Mouse (Mus musculus): ENCODE results near the gene Pde9a.

Pde9a gene

DNA sequence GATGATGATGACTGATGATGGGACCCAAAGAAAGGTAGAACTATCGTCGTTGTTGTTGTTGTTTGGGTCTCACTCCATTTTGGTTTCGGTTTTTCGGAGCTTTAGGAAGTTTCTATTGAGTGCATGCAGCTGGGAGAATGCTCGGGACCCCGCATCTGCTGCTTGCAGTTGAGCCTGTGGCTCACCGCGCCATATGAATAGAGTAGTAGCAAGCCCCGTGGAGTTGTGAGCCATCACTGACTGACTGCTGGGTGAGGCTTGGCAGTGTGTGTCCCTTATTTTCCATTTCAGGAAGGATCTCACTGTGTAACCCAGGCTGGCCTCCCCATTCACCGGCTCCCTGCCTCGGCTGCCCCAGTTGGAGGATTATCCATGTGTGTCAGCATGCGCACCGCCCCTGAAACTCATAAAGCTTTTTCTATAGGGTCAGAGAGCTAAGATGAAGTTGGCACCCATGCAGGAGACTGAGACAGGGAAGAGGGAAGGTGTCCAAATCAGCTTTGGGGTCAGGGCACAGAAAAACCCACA is 47.5 kb downstream of the Pde9a start:
- no peak for DNase-seq (ENCODE audit: extremely low read depth, low read depth)

DNA sequence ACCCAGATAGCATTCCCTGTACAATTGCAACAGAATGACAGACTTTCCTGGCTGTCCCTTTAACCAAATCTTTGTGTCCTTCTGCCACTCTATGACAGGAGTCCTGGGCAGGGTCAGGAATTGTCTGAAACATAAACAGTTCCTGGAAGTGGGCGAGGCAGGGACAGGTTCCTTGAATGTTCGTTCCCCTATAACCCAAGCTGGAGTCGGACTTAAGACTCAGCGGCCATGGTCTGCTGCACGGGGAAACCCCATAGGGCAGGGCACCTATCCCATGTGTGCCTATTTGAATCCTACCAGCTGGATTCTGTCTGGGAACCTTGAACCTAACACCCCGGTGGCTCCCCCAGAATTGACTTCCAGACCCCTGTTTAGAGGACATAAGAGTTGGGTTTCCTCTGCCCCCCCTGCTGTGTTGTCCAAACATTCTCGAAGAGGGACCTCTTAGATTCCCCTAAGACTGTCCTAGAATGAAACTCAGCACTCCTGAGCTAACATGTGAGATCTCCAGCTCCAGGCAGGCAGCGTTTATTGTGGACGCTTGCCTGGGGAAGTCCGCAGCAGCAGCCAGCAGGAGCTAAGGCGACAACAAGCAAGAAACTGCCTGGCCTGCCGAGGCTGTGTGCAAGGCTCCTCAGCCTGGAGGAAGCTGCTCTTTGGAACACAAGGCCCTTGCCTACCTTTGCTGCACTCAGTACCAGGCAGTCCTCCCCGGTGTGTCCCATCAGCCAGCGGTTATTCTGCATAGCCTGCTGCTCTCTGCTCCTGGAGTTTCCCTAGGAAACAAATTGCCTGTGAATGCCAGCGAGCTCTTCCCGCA is 48.2 kb downstream of the Pde9a start:
- no peak for DNase-seq (ENCODE audit: extremely low read depth, low read depth)

DNA sequence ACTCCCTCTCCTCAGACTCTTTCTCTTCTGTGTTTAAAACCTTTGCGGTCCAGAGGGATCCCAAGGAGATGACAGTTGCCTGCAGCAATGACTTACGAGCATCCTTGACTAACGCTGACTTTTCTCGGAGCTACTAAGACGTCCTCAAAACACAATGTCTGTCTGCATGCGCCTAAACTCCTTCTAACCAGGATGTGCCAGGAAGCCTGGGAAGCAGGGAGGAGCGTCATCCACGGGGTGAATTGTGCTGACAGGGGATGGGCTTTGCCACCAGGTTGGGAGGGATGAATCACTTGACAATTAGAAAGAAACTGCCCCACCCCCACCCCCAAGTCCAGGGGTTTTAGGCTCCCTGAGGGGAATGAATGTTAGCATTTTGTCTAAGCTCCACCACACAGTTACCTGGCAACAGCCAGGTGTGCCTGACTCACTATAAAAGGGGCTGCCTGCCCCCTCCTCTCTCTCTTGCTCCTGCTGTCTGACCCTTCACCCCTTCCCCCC is 48.9 kb downstream of the Pde9a start:
- DNase-seq (ENCODE audit: extremely low read depth, low read depth) = no peak

DNA sequence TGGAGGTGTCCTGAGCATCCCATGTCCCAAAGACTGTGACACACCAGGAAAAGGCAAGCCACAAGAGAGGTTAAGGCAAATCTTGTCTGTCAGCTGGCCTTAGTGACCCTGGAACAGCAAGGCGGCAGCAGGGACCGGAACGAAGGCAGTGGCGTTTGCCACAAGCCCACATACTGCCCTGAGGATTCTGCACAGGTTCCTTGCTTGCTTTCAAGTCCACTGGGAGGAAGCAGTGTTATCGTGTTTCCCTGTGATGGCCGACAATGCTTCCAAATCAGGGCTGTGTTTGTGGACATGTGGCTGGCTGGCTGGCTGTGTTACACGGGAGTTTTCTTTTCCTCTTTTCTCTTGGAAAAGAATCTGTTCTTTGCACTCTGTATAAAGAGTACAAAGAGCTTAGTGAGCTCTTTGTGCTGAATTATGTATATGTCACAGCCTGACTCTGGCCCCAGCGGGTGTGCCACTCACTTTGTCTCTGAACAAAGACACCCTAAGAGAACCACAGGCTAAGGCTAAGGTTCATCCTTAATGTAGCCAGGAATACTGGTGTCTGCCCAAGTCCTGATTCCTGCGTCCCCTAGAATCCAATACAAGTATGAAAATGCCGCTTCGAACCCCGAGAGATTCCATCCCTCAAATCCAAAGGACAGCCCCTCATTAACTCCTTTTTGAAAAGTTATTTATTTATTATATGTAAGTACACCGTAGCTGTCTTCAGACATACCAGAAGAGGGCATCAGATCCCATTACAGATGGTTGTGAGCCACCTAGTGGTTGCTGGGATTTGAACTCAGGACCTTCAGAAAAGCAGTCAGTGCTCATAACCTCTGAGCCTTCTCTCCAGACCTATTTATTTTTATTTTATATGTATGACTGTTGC is 50.2 kb downstream of the Pde9a start:
- no peak for DNase-seq (ENCODE audit: extremely low read depth, low read depth)

DNA sequence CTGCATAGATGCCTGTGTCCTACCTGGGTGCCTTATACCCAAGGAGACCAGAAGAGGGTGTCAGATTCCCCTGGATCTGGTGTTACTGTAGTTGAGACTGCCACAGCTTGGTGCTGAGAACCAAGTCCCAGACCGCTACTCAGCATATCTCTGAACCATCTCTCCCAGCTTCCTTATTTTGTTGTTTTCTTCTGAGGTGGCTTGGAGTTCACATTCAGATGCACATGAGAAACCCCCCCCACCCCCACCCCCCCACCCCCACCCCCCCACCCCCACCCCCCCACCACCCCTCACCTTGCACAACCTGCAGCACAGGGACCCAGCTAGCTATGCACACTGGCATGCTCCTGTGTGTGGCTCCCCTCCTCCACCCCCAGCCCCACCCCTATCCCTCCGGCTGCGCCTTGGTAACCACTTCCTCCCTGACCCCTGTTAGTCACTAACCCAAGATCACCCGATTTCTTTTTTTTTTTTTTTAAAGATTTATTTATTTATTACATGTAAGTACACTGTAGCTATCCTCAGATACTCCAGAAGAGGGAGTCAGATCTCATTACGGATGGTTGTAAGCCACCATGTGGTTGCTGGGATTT is 50.9 kb downstream of the Pde9a start:
- DNase-seq (ENCODE audit: extremely low read depth, low read depth) = no peak

DNA sequence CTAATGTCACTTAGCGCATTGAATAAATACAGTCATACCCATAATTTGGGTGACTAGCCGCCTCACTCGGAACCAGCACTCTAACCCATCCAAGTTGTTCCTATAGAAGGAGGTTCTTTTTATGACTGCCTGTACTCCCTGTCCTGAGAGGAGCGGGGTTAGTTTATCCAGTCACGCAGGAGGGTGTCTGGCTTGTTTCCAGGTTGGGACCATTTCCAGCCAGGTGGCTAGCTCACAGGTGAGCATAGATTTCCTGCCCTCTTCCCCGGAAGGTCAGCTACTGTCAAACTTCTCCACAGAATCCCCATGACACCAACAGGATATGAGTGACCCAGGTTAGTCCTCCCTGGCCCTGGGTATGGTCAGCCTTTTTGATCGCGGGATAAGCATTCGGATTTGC is 51.5 kb downstream of the Pde9a start:
- DNase-seq (ENCODE audit: extremely low read depth, low read depth) = no peak

DNA sequence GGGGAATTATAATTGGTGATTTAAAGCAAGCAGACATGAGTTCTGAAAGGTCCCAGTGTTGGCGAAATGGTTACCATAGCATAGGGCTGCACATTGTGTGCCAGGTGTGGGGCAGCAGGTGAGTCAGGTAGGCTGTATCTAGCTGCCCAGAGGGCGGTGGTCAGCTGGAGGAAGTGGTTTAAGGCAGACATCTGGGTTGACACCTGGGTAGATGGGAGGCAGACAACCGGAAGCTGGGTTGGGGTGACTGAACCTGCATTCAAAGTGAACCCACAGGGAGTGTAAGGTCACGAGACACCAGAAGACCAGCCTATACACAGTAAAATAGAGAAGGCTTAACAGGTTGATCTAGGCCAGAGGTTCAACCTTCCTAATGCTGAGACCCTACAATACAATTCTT is 54.0 kb downstream of the Pde9a start:
- no peak for DNase-seq (ENCODE audit: extremely low read depth, low read depth)

DNA sequence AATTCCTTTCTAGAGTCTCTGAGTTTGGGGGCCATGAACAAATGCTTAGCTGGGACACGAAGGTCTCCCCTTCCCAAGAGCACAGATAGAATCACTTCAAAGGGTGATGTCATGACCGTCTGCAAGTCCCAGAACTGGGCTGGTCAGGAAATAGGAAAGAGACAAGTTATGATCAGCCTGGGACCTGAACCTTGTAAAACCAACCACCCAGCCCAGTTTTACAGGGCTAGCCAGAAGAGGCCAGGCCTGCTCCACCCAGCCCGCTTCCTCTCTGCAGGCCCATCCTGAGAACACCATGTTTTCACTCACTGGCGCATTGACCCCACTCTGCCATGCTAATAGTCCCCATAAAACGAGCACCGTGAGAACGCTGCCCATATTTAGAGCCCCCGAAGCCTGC is 56.5 kb downstream of the Pde9a start:
- DNase-seq (ENCODE audit: extremely low read depth, low read depth) = no peak

DNA sequence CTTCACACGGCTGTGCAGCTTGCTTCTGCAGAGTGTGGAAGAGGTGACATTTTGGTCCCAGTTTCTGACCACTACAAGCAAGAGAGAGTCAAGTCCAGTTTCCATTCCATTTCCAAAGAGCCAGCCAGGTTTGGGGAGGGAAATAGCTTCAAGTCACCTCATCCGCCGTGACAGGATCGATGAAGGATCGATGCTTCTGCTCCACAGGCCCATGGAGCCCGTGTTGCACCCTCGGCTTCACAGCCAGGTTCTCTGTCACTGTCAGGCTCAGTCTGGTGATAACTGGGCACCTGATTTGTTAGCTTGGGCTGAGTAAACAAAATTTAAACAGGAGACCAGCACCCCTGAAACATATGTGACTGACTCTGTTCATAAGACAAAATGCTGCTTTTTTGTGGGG is 58.2 kb downstream of the Pde9a start:
- no peak for DNase-seq (ENCODE audit: extremely low read depth, low read depth)

DNA sequence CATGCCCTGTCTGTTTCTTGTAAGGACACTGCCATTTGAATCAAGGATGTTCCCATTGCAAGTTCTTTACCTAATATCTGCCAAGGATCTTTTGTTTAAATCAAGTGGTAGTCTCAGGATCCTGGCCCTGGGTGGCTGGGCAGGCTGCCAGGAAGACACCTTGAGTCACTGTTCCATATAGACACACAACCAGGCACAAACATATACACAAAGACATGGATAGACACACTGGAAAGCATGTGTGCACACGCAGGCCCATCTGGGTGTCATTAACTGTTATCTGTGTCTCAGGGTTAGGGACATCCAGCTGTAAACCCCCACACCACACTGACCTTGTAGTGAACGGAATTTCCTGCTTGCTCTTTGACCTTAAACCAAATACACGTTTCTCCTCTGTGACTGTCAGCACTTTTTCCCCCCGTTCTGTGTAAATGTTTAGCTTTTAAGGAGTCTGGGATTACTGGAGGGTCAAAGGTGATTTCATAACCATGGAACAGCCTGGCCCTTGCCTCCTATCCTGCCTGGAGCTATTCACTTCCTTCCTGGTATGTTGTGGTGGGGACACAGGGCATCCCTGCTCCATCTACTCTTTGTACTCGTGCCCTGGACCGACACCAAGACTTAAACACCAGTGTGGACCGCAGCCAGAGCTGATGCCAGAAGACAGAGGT is 59.2 kb downstream of the Pde9a start:
- DNase-seq (ENCODE audit: extremely low read depth, low read depth) = no peak

DNA sequence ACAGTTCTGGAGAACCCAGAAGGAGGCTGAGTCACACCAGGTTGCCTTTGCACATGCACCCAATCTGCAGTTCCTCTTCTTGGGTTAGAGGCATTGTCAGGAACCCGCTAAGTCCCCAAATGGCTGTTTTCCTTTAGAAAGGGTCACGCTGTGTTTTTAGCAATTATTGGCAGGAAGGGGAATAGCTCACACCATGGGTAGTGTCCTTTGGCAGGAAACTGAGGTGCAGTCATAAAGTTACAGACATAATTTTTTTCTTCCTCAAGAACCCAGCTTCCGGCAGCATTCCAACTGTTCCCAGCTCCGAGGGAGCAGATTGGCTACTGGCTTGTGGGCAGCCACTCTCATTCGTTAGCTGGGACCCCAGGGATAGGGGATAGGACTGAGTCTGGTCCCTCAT is 61.8 kb downstream of the Pde9a start:
- DNase-seq (ENCODE audit: extremely low read depth, low read depth) = no peak

DNA sequence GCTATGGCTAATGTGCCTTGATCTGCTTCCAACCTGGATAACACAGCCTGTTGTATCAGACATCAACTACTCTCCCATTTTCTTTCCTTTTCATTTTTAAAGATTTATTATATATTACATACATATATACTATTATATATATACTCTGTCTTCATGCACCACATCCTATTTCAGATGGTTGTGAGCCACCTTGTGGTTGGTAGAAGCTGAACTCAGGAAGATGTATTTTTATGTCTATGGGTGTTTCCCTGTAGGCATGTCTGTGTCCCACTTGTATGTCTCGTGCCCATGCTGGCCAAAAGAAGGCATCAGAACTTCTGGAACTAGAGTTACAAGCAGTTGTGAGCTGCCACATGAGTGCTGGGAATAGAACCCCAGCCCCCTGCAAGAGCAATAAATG is 62.5 kb downstream of the Pde9a start:
- no peak for DNase-seq (ENCODE audit: extremely low read depth, low read depth)

DNA sequence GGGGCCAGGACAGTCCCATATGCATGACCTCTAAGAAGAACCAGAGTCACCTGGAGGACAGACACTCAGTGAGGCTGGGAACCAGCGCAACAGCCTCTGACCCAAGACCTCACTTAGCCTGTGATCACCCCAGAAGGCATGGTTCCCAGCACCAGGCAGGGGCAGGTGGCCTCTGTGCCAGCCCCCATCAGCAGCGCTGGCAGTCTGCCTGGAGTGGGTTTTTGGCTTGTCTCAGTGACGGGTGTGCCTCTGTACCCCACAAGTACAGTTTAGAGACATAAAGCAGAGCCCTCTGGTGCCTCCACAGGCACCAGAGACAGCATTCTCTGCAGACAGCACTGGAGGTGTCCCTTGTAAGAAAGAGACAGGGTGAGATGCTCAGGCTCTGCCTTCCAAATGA is 64.2 kb downstream of the Pde9a start:
- DNase-seq (ENCODE audit: extremely low read depth, low read depth) = no peak

DNA sequence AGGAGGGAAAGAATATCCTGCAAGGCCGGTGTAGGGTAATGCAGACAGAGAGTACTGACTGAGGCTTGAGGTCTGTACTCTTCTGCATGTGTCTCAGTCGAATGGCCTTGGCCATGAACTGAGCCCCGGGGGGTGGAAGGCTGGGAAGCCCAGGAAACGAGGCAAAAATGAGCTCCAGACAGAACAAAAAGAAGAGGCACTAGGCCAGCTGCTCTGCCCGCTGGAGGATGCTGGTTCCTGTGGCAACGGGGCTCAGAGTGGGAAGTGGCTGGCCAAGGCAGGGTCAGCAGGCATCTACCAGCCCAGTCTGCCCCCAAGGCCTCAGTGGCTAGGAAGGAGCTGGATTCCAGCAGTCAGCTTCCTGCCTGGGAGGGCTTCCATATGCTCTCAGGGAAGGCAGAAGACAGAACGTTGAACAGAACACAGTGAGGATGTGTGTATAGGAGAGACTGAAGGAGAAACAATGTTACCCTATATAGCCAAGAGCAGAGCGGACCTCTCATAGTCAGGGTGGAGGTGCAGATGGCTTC is 65.2 kb downstream of the Pde9a start:
- DNase-seq (ENCODE audit: extremely low read depth, low read depth) = no peak

DNA sequence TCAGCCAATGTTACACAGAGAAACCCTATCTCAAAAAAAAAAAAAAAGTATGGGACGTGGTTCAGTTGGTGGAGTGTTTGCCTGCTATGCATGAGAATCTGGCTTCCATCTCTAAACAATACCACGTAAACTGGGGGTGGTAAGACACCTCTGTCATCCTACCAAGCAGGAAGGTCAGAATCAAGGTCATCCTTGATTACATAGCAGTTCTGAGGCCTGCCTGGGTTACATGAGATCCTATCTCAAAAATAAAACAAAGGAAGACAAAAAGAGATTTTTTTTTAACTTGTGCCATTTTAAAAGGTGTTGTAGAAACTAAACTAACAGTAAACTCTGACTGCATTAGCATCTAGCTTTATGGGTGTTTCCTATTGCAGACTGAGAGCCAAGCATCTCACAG is 66.8 kb downstream of the Pde9a start:
- DNase-seq (ENCODE audit: extremely low read depth, low read depth) = no peak

DNA sequence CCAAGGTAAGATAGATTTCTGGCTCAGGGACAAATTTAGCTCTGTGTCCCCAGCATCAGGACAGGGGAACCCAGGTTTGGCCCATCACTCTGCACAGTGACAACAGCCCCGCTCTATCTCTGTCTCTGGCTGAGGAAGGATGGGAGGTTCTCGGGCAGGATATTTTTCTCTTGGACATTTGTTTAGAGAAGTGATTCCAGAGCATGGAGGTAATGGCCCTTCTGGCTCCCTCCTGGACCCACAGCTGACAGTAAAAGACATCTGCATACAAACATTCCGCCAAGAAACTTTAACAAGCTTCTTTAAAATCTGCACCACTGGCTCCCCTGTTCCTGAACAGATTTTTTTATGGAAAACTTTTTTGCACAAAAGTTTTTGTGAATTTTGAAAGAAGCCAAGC is 67.5 kb downstream of the Pde9a start:
- no peak for DNase-seq (ENCODE audit: extremely low read depth, low read depth)

DNA sequence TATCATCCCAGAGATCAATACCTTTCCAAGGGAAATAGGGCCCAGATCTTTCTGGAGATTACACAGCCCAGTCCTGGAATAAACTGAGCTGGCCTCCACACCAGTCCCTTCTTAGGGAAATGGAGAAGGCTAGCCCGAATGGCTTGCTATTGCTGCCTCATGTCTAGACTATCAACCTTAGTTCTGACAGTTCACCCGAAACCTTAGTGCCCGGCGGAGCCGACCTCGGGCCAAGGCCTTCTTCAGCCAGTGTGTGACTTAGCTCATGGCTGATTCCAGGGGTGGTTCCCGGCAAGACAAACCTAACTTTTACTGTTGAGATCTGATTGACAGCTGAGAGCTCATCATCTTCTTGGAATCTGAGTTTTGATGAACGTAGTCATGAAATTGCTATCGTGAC is 68.0 kb downstream of the Pde9a start:
- no peak for DNase-seq (ENCODE audit: extremely low read depth, low read depth)

DNA sequence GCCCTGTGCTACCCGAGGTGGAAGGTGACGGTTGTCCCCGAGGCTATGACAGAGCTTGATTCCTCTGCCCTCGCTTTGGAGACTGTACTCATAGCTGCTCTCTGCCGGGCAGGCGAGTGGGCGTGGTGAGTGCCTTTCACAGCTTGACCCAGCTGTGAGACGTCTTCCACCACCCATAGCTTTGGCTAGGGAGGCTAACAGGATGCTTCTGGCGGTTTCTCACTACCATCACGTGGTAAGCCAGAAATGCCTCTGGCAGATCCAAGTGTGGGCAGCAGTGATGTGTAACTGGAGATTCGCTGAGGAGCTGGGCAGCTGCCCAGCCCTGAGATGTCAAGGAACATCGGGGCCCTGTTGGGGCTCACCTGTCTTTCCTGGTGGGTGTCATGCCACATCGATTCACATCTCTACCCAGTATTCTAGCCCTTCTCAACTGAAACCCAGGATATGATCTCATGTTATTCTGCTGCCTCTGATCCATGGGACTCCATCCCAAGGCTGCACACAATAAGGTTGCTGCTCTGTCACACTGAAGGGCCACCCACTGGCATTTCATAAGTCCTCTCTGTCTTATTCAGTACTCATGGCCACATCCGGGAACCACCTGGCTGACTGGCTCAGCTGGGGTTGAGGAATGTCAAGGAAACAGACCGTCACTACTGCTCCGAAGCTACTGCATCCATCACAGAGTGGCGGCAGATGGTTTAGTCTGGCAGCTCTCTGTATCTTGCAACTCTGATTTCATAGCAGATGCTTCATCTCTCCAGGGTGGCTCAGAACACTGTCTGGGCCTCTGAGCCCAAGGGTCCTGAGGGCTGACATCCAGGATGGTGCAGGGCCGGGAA is 70.9 kb downstream of the Pde9a start:
- DNase-seq (ENCODE audit: extremely low read depth, low read depth) = no peak

DNA sequence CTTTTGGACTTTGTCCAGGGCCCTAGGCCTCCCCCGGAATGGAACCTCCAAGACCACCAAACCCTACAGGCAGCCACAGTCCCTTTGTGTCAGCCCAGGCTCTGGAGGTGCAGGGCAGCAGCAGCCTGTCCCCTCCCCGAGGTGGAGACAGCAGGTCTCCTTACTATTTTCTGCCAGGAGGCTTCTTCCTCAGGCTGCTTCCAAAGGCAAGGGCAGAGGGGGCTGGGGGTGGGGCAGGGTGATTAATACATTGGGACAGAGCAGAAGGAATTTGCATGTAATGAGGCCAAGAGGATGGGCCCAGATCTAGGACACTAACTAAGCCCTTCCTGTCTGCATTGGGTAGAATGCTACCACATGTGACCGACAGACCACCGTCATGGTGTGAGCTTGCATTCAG is 74.4 kb downstream of the Pde9a start:
- no peak for DNase-seq (ENCODE audit: extremely low read depth, low read depth)

DNA sequence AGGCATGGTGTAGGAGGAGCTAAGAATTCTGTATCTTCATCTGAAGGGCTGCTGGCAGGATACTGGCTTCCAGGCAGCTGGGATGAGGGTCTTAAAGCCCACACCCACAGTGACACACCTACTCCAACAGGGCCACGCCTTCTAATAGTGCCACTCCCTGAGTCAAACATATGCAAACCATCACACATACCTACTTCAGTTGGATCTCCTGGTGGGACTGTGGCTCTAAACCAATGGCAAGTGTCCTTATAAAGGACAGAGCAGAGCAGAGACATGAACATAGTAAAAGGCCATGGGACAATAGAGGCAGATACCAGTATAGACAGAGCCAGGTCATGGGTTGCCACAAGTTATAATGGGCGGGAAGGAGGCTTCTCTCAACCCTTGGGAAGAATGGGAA is 76.5 kb downstream of the Pde9a start:
- no peak for DNase-seq (ENCODE audit: extremely low read depth, low read depth)

Measured in MEL-GATA-1-ER (cell line).